Mouse (Mus musculus) forebrain, embryonic 16.5 days (tissue): ENCODE measurements around the gene Epha4. TPM values are rescaled to one million over a fixed set of nuclear protein-coding genes. Genes with fewer than 3 reads are reported as not detected.

Source experiments
- ATAC-seq: fragments of 200-750 bp; cut with Nextera tagmentation; 2 replicates; pipeline ENCODE4 v1.8.0; 2017; ENCODE audit warnings: mild to moderate bottlenecking, moderate library complexity
- H3K27ac ChIP-seq: fragments of 300-500 bp; sonication (generic); 2 replicates; pipeline ENCODE4 v1.5.1; 2014; ENCODE audit warnings: low read length, control low read depth
- H3K27me3 ChIP-seq: fragments of 300-500 bp; sonication (generic); replicated peaks from 2 replicates; pipeline ENCODE4 v1.6.1; 2014; ENCODE audit warnings: low read length; ENCODE audit not compliant: control insufficient read depth, insufficient read depth
- H3K36me3 ChIP-seq: fragments of 300-500 bp; sonication (generic); 2 replicates; pipeline ENCODE4 v1.6.1; 2014; ENCODE audit not compliant: control insufficient read depth, insufficient read depth
- H3K4me1 ChIP-seq: fragments of 300-500 bp; sonication (generic); replicated peaks from 2 replicates; pipeline ENCODE4 v1.6.1; 2014; ENCODE audit warnings: low read length; ENCODE audit not compliant: control insufficient read depth, insufficient read depth
- H3K4me2 ChIP-seq: fragments of 300-500 bp; sonication (generic); 2 replicates; pipeline ENCODE4 v1.6.1; 2014; ENCODE audit warnings: mild to moderate bottlenecking, low read length, control low read depth
- H3K4me3 ChIP-seq: fragments of 300-500 bp; sonication (generic); replicated peaks from 2 replicates; pipeline ENCODE4 v1.5.1; 2014; ENCODE audit warnings: mild to moderate bottlenecking, low read length, control low read depth
- H3K9ac ChIP-seq: fragments of 300-500 bp; sonication (generic); replicated peaks from 2 replicates; pipeline ENCODE4 v1.6.1; 2014; ENCODE audit warnings: low read depth, low read length, control low read depth
- H3K9me3 ChIP-seq: fragments of 300-500 bp; sonication (generic); 2 replicates; pipeline ENCODE4 v1.6.1; 2016; ENCODE audit warnings: low read length; ENCODE audit not compliant: control insufficient read depth
- WGBS: fragments of 180-500 bp; shearing (Covaris S2); extraction: QIAGEN DNeasy Blood & Tissue Kit; methylation state at CpG from one replicate; pipeline ENCODE4 v1.1.7; 2014; 5-methylcytosine and 5-hydroxymethylcytosine counted together
- polyA plus RNA-seq: library from polyadenylated mRNA; unstranded; fragments of >200 nt; fragmentation: Nextera tagmentation; extraction: Ambion mirVana; gene quantifications from 2 replicates; pipeline ENCODE4 v1.2.1, GENCODE M21; 2015

Gene Epha4
- polyA plus RNA-seq, 1 experiment from 2014 or later = 76.4 TPM

DNA sequence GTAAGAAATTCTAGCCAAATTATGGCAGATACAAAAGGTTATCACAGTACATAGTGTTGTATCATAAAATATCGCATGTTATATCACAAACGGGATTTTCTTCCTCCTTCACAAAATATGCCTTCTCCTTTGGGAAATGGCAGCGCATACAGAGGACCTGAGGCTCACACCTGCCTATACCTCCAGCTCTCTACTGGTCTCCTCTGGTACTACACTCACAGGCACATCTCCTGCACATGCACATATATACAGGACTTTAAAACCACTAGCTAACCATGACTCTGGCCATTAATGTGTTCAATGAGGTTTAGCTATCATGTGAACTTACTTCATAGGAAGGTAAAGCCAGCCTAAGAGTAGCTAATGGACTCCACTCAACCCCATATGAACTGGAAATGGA is 81.7 kb downstream of the Epha4 start:
- no peak for ATAC-seq
- Histone ChIP-seq H3K4me3 (no peak overlapping the region), H3K4me2 (no peak overlapping the region), H3K9ac (no peak overlapping the region), H3K4me1 (peaks cover 30% of the 10 kb centered on the region), H3K27ac (no peak overlapping the region), H3K36me3 (no peaks in the 10 kb centered on the region), H3K27me3 (no peaks in the 10 kb centered on the region), H3K9me3 (no peaks in the 10 kb centered on the region)
- WGBS = 93% methylated on average over 3 of the region's 3 CpGs

DNA sequence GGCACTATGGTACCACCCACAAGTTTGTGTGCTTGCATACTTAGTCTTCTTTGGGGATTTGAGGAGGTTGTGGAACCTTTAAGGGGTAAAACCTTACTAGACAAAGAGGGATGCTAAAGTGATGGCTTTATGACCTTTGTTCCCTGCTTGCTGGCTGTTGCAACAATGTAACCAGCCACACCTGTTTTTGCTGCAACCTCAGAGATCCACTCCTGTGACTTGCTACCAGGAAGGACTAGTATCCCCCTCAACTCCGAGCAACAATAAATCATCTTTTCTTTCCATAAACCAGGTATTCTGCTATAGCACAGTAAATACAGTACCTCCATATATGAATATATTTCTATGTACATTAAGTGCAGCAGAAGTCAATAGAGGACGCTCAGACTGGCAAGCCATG is 82.4 kb downstream of the Epha4 start:
- Histone ChIP-seq H3K9ac (no peak overlapping the region), H3K27ac (0 out of 2 replicates have a peak overlapping the region, but pooled peaks have one; percentile 27), H3K4me2 (no peak overlapping the region), H3K9me3 (no peaks in the 10 kb centered on the region), H3K4me3 (no peak overlapping the region), H3K27me3 (no peaks in the 10 kb centered on the region), H3K36me3 (no peaks in the 10 kb centered on the region), H3K4me1 (peaks cover 28% of the 10 kb centered on the region)
- WGBS = 91% methylated on average over 2 of the region's 2 CpGs
- ATAC-seq = no peak

DNA sequence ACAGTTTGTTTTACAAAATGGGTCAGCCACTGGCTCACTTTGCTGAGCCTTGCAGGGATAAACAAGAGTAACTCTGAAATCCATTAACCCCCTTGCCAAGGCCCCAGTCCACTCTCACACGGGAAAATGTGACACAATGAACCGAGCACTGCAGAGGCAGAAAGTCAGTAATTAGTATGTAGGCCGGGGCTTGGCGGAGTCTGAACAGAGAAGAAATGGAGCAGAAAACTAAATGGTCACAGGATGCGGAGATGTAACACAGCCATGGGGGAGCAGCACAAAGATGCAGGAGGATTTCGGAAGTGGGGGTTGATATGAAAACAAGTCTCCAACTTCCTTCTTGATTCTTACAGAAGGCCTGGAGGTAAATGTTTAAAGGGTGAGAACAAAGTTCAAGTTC is 85.7 kb downstream of the Epha4 start:
- Histone ChIP-seq H3K27me3 (no peaks in the 10 kb centered on the region), H3K9ac (no peak overlapping the region), H3K4me3 (no peak overlapping the region), H3K9me3 (no peaks in the 10 kb centered on the region), H3K4me1 (peaks cover 27% of the 10 kb centered on the region), H3K36me3 (no peaks in the 10 kb centered on the region; the same call in 1 of the 2 replicates), H3K27ac (no peak overlapping the region), H3K4me2 (no peak overlapping the region)
- 38% methylated on average over 6 of the region's 6 CpGs for WGBS
- no peak for ATAC-seq

DNA sequence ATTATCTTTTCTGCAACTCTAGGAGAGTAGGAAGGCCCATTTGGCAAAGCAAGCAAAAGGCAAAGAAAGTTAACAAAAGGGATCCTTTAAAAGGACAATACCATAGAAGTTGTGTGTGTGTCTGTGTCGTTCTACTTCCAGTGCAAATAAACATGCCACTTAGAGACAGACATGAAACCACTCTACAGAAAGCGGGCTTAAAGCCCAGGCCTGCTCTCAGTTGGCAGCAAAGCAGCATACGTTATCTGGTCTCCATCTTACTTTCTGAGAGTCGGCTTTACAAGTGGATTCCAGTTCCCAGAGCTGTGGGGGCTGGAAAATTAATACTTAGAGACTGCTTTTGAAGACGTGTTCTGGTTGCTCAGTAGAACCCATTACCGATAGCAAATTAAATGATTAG is 87.9 kb downstream of the Epha4 start:
- Histone ChIP-seq H3K4me3 (no peak overlapping the region), H3K9ac (no peak overlapping the region), H3K9me3 (no peaks in the 10 kb centered on the region), H3K27ac (no peak overlapping the region), H3K36me3 (no peaks in the 10 kb centered on the region; the same call in 1 of the 2 replicates), H3K27me3 (no peaks in the 10 kb centered on the region), H3K4me1 (peaks cover 20% of the 10 kb centered on the region), H3K4me2 (no peak overlapping the region)
- 28% methylated on average over 6 of the region's 6 CpGs for WGBS
- peak; percentile 72 for ATAC-seq

DNA sequence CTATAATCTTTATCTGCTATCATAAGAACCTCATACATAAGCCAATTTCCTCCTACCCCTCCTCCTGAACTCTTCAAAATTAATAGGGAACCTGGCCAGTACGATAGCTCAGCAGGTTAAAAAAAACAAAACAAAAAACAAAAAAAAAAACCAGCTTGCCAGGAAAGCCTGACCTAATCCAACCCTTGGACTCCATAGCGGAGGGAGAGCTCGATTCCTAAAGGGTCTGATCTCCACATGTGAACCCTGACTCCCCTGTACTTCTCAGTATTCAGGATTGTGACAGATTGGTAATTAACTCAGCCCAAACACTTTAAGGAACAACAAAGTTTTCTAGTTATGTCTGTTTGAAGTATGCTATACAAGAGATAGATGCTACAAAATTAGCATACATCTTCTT is 89.7 kb downstream of the Epha4 start:
- no peaks in the 10 kb centered on the region for H3K9me3 ChIP-seq
- H3K4me3 ChIP-seq = no peak overlapping the region
- no peak overlapping the region for H3K4me2 ChIP-seq
- H3K27me3 ChIP-seq = no peaks in the 10 kb centered on the region
- H3K27ac ChIP-seq = no peak overlapping the region
- no peak overlapping the region for H3K9ac ChIP-seq
- ATAC-seq = no peak
- H3K4me1 ChIP-seq = peaks cover 23% of the 10 kb centered on the region
- no peaks in the 10 kb centered on the region; the same call in 1 of the 2 replicates for H3K36me3 ChIP-seq
- 76% methylated on average over 3 of the region's 3 CpGs for WGBS

DNA sequence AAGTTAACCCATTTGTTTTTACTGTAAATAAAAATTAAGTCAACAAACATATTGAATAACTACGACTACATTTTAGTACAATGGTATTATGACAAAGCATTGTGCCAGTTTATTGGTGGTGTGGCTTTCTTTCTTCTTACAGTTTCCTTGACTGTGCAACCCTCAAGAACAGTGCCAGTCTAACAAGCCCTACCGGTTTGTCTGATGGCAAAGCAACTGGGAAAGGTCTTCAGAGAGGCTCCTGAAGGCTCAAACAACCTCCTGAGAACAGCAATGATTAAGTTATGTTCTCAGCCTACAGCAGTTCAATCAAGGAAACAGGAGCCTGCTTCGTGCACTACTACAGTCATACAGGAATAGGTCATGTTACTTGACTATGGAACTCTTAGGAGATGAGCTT is 93.8 kb downstream of the Epha4 start:
- Histone ChIP-seq H3K36me3 (no peaks in the 10 kb centered on the region; the same call in 1 of the 2 replicates), H3K27me3 (no peaks in the 10 kb centered on the region), H3K9me3 (no peaks in the 10 kb centered on the region), H3K4me2 (no peak overlapping the region), H3K4me3 (no peak overlapping the region), H3K4me1 (peaks cover 28% of the 10 kb centered on the region), H3K27ac (no peak overlapping the region), H3K9ac (no peak overlapping the region)
- WGBS = 76% methylated on average over 3 of the region's 3 CpGs
- ATAC-seq = no peak

DNA sequence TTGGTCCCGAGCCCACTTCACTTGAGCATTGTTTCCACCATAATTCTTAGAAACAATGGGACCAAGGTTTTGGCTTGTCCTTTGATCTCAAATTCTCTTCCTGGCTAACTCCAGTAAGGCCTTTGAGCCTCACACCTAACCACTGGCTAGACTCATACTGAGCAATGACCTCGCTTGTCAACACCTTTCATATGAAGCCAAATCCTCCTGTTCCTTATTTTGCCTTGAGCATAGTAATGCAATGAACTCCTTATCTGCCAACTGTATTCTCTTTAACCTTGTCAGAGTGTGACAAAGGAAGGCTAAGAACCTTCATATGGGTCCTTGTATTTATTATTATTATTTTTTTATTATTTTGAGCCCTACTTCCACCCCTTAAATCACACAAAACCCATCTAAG is 94.5 kb downstream of the Epha4 start:
- peaks cover 31% of the 10 kb centered on the region for H3K4me1 ChIP-seq
- H3K27ac ChIP-seq = no peak overlapping the region
- no peak overlapping the region for H3K4me2 ChIP-seq
- no peaks in the 10 kb centered on the region for H3K36me3 ChIP-seq
- H3K27me3 ChIP-seq = no peaks in the 10 kb centered on the region
- H3K9ac ChIP-seq = no peak overlapping the region
- WGBS = 42% methylated on average over 2 of the region's 2 CpGs
- H3K4me3 ChIP-seq = no peak overlapping the region
- H3K9me3 ChIP-seq = no peaks in the 10 kb centered on the region
- ATAC-seq = no peak

DNA sequence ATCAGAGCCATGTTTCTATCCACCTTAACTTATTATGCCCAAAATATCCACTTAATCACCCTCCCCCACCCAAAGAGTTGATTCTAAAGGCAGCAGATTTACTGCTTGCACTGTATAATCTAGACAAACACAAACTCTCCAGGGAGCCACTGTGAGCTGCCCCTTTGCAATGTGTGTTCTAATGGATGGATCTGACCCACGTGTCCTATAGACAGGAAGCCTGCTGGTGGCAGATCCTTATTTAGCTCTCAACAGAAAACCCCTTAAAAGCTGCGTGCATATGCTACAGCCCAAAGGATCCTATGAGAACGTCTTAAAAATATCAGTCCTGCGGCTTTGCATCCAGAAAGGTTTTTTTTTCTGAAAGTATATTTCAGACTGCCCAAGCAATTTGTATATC is 98.0 kb downstream of the Epha4 start:
- Histone ChIP-seq H3K27me3 (no peaks in the 10 kb centered on the region), H3K4me1 (peaks cover 43% of the 10 kb centered on the region), H3K4me2 (no peak overlapping the region), H3K27ac (no peak overlapping the region), H3K9me3 (no peaks in the 10 kb centered on the region), H3K4me3 (no peak overlapping the region), H3K9ac (no peak overlapping the region), H3K36me3 (no peaks in the 10 kb centered on the region)
- ATAC-seq = no peak
- WGBS = 55% methylated on average over 4 of the region's 4 CpGs

DNA sequence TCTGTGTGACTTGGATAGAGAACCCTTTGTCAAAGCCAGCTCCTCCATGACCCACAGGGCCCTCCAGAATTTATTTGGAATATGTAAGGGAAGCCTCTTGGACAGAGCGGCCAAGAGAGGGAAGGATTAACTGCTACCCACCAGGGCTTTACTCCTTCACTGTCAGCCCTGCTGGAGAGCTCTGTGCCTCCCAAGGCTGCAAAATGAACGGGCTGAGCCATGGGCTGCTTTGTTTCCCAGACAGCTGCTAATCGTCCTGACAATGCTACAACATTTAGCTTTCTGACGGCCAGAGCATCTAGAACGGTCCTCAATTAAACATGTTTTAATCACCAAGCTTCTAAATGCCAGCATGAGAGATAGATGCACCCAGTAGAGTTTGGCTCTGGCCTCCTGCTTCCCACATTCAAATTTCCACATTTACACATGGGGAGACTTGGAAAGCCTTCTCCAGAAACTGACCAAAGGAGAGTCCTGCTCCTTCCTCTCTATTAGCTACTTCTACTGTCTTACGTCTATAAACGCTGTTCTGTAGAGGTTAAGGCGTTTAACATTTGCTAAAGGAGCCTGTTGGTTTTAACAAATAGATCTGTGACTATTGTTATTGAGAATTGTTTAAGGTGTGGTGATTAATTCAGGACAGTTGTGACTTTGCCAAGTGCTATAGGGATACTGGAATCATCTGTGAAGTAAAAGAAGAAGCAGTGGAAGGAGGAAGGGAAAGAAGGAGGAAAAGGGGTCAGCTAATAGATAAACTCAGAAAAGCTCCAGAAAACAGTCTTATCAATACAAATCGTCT is 101.8 kb downstream of the Epha4 start:
- no peak for ATAC-seq
- 27% methylated on average over 9 of the region's 9 CpGs for WGBS
- H3K9me3 ChIP-seq = no peaks in the 10 kb centered on the region
- H3K4me2 ChIP-seq = no peak overlapping the region
- no peaks in the 10 kb centered on the region for H3K27me3 ChIP-seq
- no peaks in the 10 kb centered on the region for H3K36me3 ChIP-seq
- H3K9ac ChIP-seq = no peak overlapping the region
- peaks cover 44% of the 10 kb centered on the region for H3K4me1 ChIP-seq
- H3K4me3 ChIP-seq = no peak overlapping the region
- H3K27ac ChIP-seq = peak overlapping the region; percentile 2; the same call in 1 of the 2 replicates
